17 mouse cellular contexts compared by ENCODE assay signal in the genomic region with DNA sequence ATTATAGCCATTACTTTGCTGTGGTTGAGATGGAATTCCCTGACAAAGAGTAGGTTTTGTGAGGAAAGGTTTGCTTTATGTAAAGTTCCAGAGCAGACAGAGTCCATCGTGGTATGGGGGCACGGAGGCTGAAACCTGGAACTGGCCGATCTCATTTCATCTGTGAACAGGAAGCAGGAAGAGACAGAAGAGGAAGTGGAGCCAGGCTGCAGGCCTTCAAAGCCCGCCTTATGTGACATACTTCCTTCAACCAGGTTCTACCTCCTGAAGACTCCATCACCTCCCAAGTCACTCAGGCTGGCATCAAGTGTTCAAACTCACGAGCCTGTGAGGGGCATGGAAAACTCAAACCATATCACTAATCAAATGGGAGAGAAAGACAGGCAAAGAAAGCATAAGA. TPM values are rescaled to one million over a fixed set of nuclear protein-coding genes. Genes with fewer than 3 reads are reported as not detected.
"Had no signal": no experiment of that assay in that cellular context is flagged by ENCODE, and none has a peak within 500 bp of the region (broad histone marks: within the 10 kb centered on the region; RNA-seq: fewer than 3 reads in every experiment).

No protein-coding gene starts in this region.

- H3K4me1 ChIP-seq: neural tube, embryonic 13.5 days; neural tube, embryonic 15.5 days; stomach, embryonic 15.5 days had no signal

- H3K4me2 ChIP-seq: neural tube, embryonic 13.5 days; neural tube, embryonic 15.5 days; stomach, embryonic 15.5 days had no signal

- DNase-seq: retina, postnatal 1 day; right cerebral cortex, adult 18-20 months; right cerebral cortex, postnatal 14 days; right cerebral cortex, postnatal 25 days; right cerebral cortex, postnatal 4 days; spleen, adult 18-20 months; thymus, adult 18-20 months; thymus, adult 2 months; thymus, postnatal 14 days; thymus, postnatal 25 days; thymus, postnatal 36 days; thymus, postnatal 4 days had no signal

- H3K4me3 ChIP-seq: neural tube, embryonic 13.5 days; neural tube, embryonic 15.5 days; stomach, embryonic 15.5 days had no signal

- H3K27ac ChIP-seq: neural tube, embryonic 13.5 days; neural tube, embryonic 15.5 days; stomach, embryonic 15.5 days; stomach, postnatal 0 days had no signal

- H3K36me3 ChIP-seq: neural tube, embryonic 13.5 days; neural tube, embryonic 15.5 days; stomach, embryonic 15.5 days had no signal

- H3K27me3 ChIP-seq: neural tube, embryonic 13.5 days; neural tube, embryonic 15.5 days; stomach, embryonic 15.5 days had no signal

- H3K9me3 ChIP-seq: neural tube, embryonic 15.5 days; stomach, embryonic 15.5 days had no signal

- H3K9ac ChIP-seq: neural tube, embryonic 13.5 days; neural tube, embryonic 15.5 days; stomach, embryonic 15.5 days had no signal

RNA-seq across cellular contexts. Expression of a gene that starts 34.5 kb away (rescaled TPM):
- total RNA-seq: neutrophil, adult 5-6 weeks had no signal
